Mouse (Mus musculus) B cell, adult 67 days (primary cell): Measurements from ENCODE around the gene Pwwp2a. TPM values are rescaled to one million over a fixed set of nuclear protein-coding genes. Genes with fewer than 3 reads are reported as not detected.

Experiments used
- total RNA-seq, 2 experiments: library from RNA; stranded (reverse); gene quantifications; 4 replicates each; pipeline ENCODE4 v1.2.4; 2023

The Pwwp2a gene
- 10 to 100 TPM; 72.8 to 77.2 TPM for total RNA-seq

DNA sequence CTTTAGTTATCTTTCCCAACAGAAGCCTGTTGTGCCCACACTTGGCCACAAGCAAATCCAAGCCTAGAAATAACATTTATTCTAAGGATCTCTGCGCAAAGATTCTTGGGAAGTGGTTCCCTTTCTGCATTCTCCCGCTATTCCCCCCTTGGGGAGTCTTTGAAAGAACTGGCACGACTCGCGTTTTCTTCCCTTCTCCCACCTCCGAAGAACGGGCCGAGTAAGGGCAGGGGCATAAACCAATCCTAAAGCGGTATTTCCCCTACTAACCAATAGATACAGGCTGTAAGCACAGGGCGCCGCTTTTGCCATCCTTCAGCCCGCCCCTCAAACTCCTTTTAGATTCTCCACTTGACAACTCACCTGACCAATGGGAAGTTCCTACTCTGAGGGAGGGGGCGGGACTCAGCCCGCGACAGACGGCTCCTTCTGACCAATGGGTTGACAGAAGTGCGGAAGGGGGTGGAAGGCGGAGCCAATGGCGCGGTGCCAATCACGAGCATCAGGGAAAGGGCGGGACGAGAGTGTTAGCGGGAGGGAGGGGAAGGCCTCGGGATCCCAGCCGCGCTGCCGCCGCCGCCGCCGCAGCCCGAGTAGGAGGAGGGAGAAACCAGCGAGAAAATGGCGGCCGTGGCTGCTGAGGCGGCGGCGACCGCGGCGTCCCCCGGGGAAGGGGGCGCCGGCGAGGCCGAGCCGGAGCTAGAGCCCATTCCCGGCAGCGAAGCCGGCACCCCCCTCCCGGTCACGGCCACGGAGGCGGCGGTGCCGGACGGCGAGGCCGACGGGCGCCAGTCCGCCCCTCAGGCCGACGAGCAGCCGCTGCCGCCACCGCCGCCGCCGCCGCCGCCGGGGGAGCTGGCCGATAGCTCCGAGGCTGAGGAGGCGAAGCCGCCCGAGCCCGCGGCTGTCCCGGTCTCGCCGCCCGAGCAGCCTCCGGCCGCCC lies at the start of gene Pwwp2a:
Gene Pwwp2a (plus strand): TSS at position 527 of the 943 bp plus-strand sequence.

DNA sequence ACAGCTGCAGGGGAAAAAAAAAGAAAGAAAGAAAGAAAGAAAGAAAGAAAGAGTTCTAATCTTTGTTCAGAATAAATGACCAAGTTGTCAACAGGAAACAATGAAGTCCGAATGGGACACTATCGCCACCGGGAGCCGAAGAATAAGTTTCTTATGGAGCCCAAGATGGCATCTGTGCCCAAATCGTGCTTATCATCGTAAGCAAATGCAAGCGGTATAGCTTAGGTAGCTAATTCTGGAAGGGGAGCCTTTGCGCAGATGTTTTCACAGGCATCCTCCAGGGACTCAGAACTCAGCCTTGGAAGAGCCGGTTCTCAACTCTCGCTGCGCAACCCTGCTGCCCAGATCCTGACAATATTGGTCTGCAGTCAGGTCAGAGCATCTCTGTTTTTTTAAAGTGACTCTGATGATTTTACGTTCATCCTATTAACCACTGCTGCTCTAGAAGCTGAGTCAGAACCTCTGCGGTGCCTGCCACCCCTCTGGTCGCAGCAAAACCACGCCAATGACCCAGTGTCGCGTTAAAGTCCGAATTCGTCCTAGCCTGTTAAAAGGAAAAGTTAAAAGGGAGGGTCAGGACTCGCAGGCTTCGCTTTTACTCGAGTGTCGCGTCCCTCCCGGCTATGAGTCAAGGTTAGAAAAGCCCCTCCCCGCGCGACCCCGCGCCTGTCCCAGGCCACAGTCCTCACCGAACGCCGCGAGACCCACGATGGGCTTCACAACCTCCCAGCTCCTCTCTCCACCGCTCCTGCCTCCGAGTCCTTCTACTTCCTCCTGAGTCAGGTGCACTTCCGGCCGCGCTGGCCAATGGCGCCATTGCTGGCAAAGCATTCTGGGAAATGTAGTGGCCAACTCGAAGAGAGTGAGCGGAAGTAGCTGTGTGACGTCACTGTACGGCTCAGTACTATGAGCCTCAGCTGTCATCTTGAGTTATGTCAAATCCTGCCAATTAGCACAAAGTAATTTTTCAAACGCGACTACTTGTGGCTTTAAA lies 65.7 kb downstream of the Pwwp2a start, which contains the start of gene Ttc1:
Gene Ttc1 (minus strand): TSS at position 776 of the 994 bp plus-strand sequence.

Other genes starting within 250 kb of the Pwwp2a start
- gene Slu7, start 248.3 kb upstream of the Pwwp2a start, total RNA-seq = 100 to 1,000 TPM in 1 of 2 experiments, 10 to 100 TPM in 1; 92.7 to 108 TPM
- gene C1qtnf2, start 207.7 kb upstream of the Pwwp2a start, total RNA-seq = not detected
- not detected for gene Ccnjl, start 153.2 kb upstream of the Pwwp2a start, total RNA-seq
- gene 4933415A04Rik, start 95.0 kb upstream of the Pwwp2a start, total RNA-seq = not detected
- not detected for gene Fabp6, start 80.5 kb upstream of the Pwwp2a start, total RNA-seq
- 10 to 100 TPM; 48.7 to 55.9 TPM for gene Ttc1, start 66.0 kb downstream of the Pwwp2a start, total RNA-seq
- gene Adra1b, start 219.2 kb downstream of the Pwwp2a start, total RNA-seq = not detected